In genomic region chr3:75551248-75551647, GRCm38 (mm10) we compare ENCODE assay signal across 15 mouse cellular contexts.
A peak's percentile ranks its signal among the peaks of the same experiment; 100 is the strongest.
DNase-seq lines count a peak whose midpoint lies in the region; ATAC-seq lines count a peak whose summit lies in the region.
"Had no signal": no experiment of that assay in that cellular context is flagged by ENCODE, and none has a peak within 500 bp of the region (broad histone marks: within the 10 kb centered on the region; RNA-seq: fewer than 3 reads in every experiment).

No protein-coding gene starts in this region.

- ATAC-seq in cerebellum, adult (ENCODE audit: insufficient number of reproducible peaks, low FRiP score, low TSS enrichment) = peak; percentile 67
- ATAC-seq: CD4-positive, CD25-positive, alpha-beta regulatory T cell, adult 4 months; forebrain, embryonic 13.5 days; forebrain, embryonic 15.5 days; forebrain, postnatal 0 days had no signal

- DNase-seq in cerebellum, postnatal 4 days (ENCODE audit: low spot score in 2 of 2) = no peak
- peak; percentile 18 for DNase-seq in cerebellum, adult 9-11 months
- DNase-seq in cerebellum, adult 11-12 months = no peak
- DNase-seq in Muller cell, postnatal 12 days (ENCODE audit: inconsistent ontology term) = peak; percentile 34
- no peak for DNase-seq in kidney, postnatal 10 days
- DNase-seq: adrenal gland, adult 2 months; adrenal gland, postnatal 10 days; adrenal gland, postnatal 25 days; B cell, adult 2 months; cerebellum, adult 11 months; forebrain, postnatal 0 days had no signal

Comparison
In these comparisons a context has a peak if more than half of its experiments do, and no peak if none do; other contexts are left out.
1. DNase-seq: peak in cerebellum, adult 9-11 months (single experiment) and Muller cell, postnatal 12 days (single experiment); none in cerebellum, postnatal 4 days (0 of 2), cerebellum, adult 11-12 months (single experiment) and kidney, postnatal 10 days (single experiment).